Mouse (Mus musculus) ovary, adult 2 months (tissue): ENCODE measurements around the gene Fance. TPM values are rescaled to one million over a fixed set of nuclear protein-coding genes. Genes with fewer than 3 reads are reported as not detected.

Source experiments
- polyA plus RNA-seq: library from polyadenylated mRNA; depleted of rRNA; stranded (reverse); fragments of >200 nt; gene quantifications from 2 replicates; pipeline ENCODE4 v1.2.3, GENCODE M21; 2012; rRNA removed

Gene Fance
- 28.9 and 31.7 TPM in 2 replicates for polyA plus RNA-seq

GRCm38 (mm10) chr17:28313212-28313879 is at the start of gene Fance:
Fance (plus strand) TSS chr17:28313519.

GRCm38 (mm10) chr17:28328366-28328928 is 15.1 kb downstream of the Fance start, which contains the start of gene Rpl10a:
Rpl10a (plus strand) TSS chr17:28328471.

GRCm38 (mm10) chr17:28350466-28351352 is 37.4 kb downstream of the Fance start, which contains the start of gene Tead3:
Tead3 (minus strand) TSS chr17:28350817.

GRCm38 (mm10) chr17:28365122-28365521 is 51.8 kb downstream of the Fance start, which contains the start of gene Tulp1:
Tulp1 (minus strand) TSS chr17:28365222.

Other genes with a start within 250 kb of the Fance start
- 6.3 and 10.4 TPM in 2 replicates for gene Tcp11, start 232.9 kb upstream of the Fance start, polyA plus RNA-seq
- 3.4 and 4.3 TPM in 2 replicates for gene Scube3, start 171.4 kb upstream of the Fance start, polyA plus RNA-seq
- gene Zfp523, start 136.4 kb upstream of the Fance start, polyA plus RNA-seq: 166 and 193 TPM in 2 replicates
- 5.3 and 7.1 TPM in 2 replicates for gene Def6, start 105.7 kb upstream of the Fance start, polyA plus RNA-seq
- gene Ppard, start 80.8 kb upstream of the Fance start, polyA plus RNA-seq: 36.5 and 40.0 TPM in 2 replicates
- 4,084 and 8,432 TPM in 2 replicates for gene Rpl10a, start 15.0 kb downstream of the Fance start, polyA plus RNA-seq
- gene Tead3, start 37.3 kb downstream of the Fance start, polyA plus RNA-seq: 34.2 and 40.1 TPM in 2 replicates
- gene Tulp1, start 51.7 kb downstream of the Fance start, polyA plus RNA-seq: 3.7 and 4.1 TPM in 2 replicates
- 188 and 212 TPM in 2 replicates for gene Fkbp5, start 204.0 kb downstream of the Fance start, polyA plus RNA-seq
- gene Armc12, start 217.3 kb downstream of the Fance start, polyA plus RNA-seq: 0.14 and 0.32 TPM in 2 replicates
- not detected in 2 replicates for gene Clpsl2, start 235.9 kb downstream of the Fance start, polyA plus RNA-seq
- 7.8 and 39.7 TPM in 2 replicates for gene Clps, start 247.2 kb downstream of the Fance start, polyA plus RNA-seq